Mouse (Mus musculus) cerebellum, adult 2 months (tissue): ENCODE results near the gene En1.

Source experiments
- CTCF ChIP-seq: fragments of 200-500 bp; IDR thresholded peaks from 2 replicates; pipeline ENCODE4 v1.5.1; 2011; ENCODE audit warnings: low read depth, mild to moderate bottlenecking, control low read depth, low read length, moderate library complexity, borderline replicate concordance; ENCODE audit not compliant: insufficient read depth
- POLR2A ChIP-seq: fragments of 200-500 bp; IDR thresholded peaks from 2 replicates; pipeline ENCODE4 v1.6.1; 2011; ENCODE audit warnings: low read length, control low read depth, borderline replicate concordance; ENCODE audit not compliant: insufficient read depth

- TF ChIP-seq CTCF (no peak), POLR2A (no peak)
Observed at GRCm38 (mm10) chr1:120602876-120603655, 848 bp downstream of the En1 start.
